Mouse (Mus musculus): ENCODE data around the gene Uck2.

Uck2 gene

DNA sequence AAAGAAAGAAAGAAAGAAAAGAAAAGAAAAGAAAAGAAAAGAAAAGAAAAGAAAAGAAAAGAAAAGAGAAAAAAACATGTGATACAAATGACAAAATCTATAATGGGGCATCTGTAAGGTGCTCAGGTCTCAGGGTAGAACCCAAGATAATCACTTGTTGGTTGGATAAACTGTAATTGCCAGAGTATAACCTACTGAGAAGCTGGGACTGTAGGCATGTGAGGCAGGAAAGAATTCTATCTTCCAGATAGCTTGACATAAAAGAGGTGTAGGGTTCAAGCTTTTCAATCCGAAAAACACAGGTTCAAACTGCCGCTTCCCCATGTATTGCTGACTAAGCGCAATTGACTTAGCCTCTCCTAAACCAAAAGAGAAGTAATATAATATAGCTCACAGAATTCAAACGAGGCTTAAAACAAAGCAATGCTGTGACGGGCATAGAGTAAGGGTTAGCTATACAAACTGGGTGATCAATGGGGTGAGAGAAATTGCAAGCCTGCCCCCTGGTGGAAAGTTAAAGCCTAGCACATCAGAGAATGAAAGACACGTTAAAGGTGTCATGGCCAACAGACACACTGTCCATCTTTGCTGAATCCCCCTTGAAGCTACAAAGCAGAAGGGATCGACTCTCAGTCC lies 73.0 kb downstream of the Uck2 start:
- DNase-seq (ENCODE audit: low spot score): peak; percentile 58

DNA sequence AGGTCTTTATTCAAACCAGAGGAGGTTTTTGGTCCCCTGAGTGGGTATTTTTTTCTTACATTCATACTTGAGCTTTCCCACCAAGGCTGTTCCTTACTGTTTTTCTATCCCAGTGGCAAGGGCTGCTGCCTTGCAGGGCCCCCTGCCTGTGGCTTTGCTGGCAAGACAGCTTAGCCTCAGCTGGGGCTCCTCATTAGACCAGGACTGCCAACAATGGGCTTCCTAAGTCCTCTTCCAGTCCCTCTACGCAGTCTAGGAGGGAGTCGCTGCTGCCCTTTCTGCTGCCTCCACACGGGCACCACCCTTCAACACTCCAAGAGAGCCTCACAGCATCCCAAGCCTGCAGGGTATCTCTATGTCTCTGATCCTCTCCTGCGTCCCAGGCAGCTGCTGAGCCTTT lies 76.3 kb downstream of the Uck2 start:
- DNase-seq (ENCODE audit: low spot score): no peak

DNA sequence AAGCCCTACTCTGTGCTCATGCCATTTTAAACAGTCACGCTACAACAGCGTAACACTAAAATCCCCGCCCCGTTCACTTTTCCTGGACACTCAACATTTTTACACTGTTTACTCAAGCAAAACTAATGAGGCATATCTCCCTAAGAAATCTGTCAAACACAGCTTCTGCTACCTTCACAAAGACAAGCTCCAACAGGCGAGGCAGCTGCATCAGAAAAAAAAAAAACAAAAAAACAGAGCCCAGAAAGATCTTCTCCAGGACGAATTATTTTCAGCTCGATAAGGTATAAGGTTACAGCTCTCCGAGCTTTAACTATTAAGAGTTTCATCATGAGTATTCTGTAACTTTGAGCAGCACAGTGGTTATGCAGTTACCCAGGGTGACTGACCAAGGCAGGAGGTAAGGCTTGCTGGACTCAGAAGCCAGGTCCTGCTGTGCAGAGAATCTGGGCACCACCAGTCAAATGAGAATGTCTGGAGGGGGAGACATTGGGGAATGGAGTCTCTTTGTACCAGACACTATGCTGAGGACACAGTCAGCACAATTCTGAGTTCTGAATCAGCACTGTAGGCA lies 79.9 kb downstream of the Uck2 start:
- no peak for DNase-seq (ENCODE audit: low spot score)

DNA sequence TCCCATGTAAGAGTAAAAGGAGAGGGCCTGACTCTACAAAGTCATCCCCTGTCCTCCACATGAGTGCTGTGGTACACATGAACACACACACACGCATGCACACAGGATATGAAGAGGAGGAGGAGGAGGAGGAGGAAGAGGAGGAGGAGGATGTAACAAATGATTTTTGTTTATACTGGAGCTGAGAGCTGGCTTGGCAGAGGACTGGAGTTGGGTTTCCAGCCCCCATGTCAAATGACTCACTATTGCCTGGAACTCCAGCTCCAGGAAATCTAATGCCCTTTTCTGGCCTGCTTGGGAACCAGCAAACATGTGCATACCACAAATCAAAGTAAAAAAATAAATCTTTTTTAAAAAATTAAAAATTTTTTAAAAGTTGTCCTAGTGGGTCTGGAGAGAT lies 80.7 kb downstream of the Uck2 start:
- no peak for DNase-seq (ENCODE audit: low spot score)

DNA sequence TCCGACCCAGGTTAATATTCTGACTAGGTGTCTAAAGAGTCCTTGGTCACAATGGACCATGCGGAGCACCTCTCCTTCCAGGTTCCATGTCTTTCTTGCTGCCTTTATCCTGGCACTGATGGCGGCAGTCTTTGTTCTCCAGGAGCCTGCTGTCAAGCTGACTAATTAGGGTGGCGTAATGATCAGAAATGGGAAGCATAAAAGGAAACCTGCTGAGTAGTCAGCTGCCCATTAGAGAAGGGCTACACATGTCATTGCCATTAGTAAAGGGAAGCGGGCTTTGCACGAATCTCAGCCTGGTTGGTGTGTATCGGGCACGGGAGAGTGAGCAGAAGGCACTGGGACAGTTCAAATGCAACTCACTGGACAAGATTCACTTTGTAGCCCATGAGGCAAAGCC lies 90.4 kb downstream of the Uck2 start:
- no peak for DNase-seq (ENCODE audit: low spot score)

DNA sequence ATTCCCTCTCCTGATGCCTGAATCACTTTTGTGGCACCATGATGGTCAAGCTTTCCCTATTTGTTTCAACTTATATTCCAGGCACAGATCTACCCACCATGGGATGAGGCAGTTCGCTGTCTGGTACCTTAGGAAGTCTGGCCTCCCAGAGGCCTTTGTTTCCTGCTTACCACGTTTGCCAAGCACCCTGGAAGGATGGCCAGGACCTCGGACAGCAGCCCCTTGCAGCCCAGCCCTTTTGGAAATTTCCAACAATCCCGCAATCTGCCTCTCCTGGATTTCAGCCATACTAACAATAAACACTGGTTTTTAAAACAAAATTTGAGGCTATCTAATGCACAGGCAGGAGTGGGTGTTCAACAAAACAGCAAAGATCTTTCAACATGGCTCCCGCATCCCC lies 97.3 kb downstream of the Uck2 start:
- DNase-seq (ENCODE audit: low spot score): peak; percentile 18

DNA sequence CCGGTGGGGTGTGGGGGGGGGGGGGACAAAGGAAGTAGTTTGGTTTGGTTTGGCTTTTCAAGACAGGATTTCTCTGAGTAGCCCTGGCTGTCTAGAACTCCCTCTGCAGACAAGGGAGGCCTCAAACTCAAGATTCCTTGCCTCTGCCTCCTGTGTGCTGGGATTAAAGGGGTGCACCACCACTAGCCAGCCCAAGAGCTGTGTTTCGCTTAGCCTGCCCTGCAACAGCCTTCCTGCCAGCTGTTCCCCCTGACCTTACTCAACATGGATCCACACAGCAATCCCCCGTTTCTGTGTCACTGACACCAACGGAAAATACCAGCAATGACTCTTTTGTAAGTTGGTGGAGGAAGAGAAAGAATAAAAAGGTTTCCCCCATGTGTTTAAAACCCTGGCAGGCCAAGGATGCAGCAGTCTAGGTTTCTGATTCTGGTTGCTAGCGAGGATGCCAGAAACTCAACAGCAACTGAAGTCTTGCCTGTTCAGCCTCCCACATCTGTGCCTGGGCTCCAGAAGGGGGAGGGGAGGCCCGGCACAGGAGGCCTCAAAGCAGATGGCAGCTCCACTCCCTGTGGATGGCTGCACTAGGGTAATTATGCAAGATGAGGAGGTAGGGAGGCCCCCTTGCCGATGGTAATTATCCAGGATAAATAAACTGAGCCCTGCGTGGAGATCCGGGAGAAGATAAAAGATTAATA lies 103.1 kb downstream of the Uck2 start:
- DNase-seq (ENCODE audit: low spot score): no peak
